Mouse (Mus musculus) brain, embryonic 14.5 days (tissue): ENCODE results near the gene Fasn. TPM values are rescaled to one million over a fixed set of nuclear protein-coding genes. Genes with fewer than 3 reads are reported as not detected.

Experiments
- DNase-seq: peaks from one replicate; pipeline ENCODE4 v3.0.0-alpha.2; 2011; ENCODE audit warnings: low read depth
- CTCF ChIP-seq: fragments of 200-500 bp; IDR thresholded peaks from 2 replicates; pipeline ENCODE4 v1.5.1; 2012; ENCODE audit warnings: inconsistent platforms, mild to moderate bottlenecking, moderate library complexity, borderline replicate concordance; ENCODE audit not compliant: insufficient read depth, insufficient read length; ENCODE audit errors: extremely low read depth
- POLR2A ChIP-seq: fragments of 200-500 bp; IDR thresholded peaks from 2 replicates; pipeline ENCODE4 v1.6.1; 2012; ENCODE audit warnings: mild to moderate bottlenecking, inconsistent platforms, borderline replicate concordance; ENCODE audit not compliant: poor library complexity, insufficient read depth, insufficient read length, severe bottlenecking; ENCODE audit errors: extremely low read depth
- polyA plus RNA-seq: library from polyadenylated mRNA; depleted of rRNA; stranded (reverse); fragments of >200 nt; gene quantifications from 2 replicates; pipeline ENCODE4 v1.2.3, GENCODE M21; 2012; rRNA removed

The Fasn gene
- polyA plus RNA-seq, 1 experiment: 471 TPM

DNA sequence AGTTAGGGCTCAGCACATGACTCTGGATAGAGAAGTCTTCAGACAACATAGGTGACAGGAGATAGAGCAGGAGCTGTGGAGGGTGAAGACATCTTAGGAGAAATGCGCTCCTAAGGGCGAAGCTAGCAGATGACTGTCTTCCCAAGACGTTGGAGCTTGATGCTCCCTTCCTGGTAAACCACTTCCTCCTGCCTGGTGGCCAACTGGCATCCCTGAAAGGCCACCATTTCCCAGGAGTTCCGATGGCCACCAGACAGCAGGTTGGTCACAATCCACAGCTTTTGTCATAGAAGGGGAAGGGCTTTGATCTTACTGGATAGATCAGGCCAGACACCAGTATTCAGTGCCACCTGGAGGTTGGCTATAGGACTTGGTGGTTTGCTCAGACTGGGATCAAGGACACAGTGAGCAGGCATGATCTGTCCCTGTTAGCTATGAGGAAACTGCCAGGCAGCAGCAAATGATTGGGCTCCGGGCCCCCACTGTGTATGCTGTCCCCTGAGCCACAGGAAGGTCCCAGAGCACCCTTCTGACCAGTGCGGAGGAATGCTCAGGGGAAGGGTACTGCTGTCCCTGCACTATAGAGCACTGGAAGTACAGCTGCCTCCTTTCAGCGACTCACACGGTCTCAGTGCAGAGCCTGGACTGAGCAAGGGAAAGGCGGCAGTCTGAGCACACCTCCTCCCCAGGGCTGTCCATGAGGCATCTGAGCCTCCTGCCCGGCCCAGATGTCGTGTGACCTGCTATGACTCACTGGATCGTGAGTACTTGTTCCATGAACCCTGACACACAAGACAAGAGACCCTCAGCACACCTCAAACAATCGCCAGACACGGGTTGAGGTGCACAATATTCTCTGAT lies 62.3 kb downstream of the Fasn start:
- TF ChIP-seq CTCF (no peak), POLR2A (no peak)
- no peak for DNase-seq

DNA sequence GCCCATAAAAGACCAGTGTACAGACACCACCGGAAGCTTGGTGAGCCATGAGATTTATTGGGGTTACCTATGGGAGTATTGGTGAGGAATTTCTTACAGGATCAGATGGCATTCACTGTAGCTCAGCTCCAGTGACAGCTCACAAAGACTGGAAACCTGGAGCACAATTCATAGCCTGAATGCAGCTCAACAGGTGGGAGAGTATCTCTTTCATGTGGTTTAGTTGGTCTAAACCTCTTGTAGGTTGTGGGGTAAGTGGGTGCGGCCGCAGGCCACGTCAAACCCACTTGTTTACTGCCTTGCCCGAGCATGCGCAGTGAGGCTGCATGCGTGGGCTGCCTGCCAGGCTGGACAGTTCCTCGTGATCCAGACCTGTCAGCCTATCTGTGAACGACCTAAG lies 64.1 kb downstream of the Fasn start:
- TF ChIP-seq CTCF (no peak), POLR2A (no peak)

More for the DNA sequence above, 64.1 kb downstream of the Fasn start:
- DNase-seq: no peak

Other genes with a start within 250 kb of the Fasn start
- 540 and 581 TPM in 2 replicates for gene Arhgdia, start 242.9 kb downstream of the Fasn start, polyA plus RNA-seq
- 86.8 and 89.7 TPM in 2 replicates for gene Alyref, start 226.2 kb downstream of the Fasn start, polyA plus RNA-seq
- 175 and 222 TPM in 2 replicates for gene Anapc11, start 226.1 kb downstream of the Fasn start, polyA plus RNA-seq
- 0.29 and 0.45 TPM in 2 replicates for gene Npb, start 216.1 kb downstream of the Fasn start, polyA plus RNA-seq
- gene Pcyt2, start 206.6 kb downstream of the Fasn start, polyA plus RNA-seq: 229 and 307 TPM in 2 replicates
- gene Sirt7, start 199.3 kb downstream of the Fasn start, polyA plus RNA-seq: 59.4 and 85.8 TPM in 2 replicates
- 57.4 and 57.6 TPM in 2 replicates for gene Mafg, start 190.9 kb downstream of the Fasn start, polyA plus RNA-seq
- 19.9 and 26.8 TPM in 2 replicates for gene Pycr1, start 180.8 kb downstream of the Fasn start, polyA plus RNA-seq
- 0.35 and 0.51 TPM in 2 replicates for gene Myadml2, start 176.4 kb downstream of the Fasn start, polyA plus RNA-seq
- gene Notum, start 163.4 kb downstream of the Fasn start, polyA plus RNA-seq: 1.7 and 2.7 TPM in 2 replicates
- gene Aspscr1, start 151.6 kb downstream of the Fasn start, polyA plus RNA-seq: 83.0 and 90.3 TPM in 2 replicates
- 59.7 and 89.6 TPM in 2 replicates for gene Cenpx, start 110.8 kb downstream of the Fasn start, polyA plus RNA-seq
- gene Lrrc45, start 110.6 kb downstream of the Fasn start, polyA plus RNA-seq: 97.6 and 128 TPM in 2 replicates
- 425 and 438 TPM in 2 replicates for gene Rac3, start 103.1 kb downstream of the Fasn start, polyA plus RNA-seq
- 8.6 and 11.8 TPM in 2 replicates for gene Dcxr, start 97.3 kb downstream of the Fasn start, polyA plus RNA-seq
- 0.53 and 0.66 TPM in 2 replicates for gene Cbr2, start 92.4 kb downstream of the Fasn start, polyA plus RNA-seq
- 0.76 and 1.9 TPM in 2 replicates for gene Hmga1b, start 61.8 kb downstream of the Fasn start, polyA plus RNA-seq
- 117 and 119 TPM in 2 replicates for gene Rfng, start 40.3 kb downstream of the Fasn start, polyA plus RNA-seq
- 277 and 337 TPM in 2 replicates for gene Gps1, start 40.3 kb downstream of the Fasn start, polyA plus RNA-seq
- gene Dus1l, start 28.1 kb downstream of the Fasn start, polyA plus RNA-seq: 38.9 and 43.9 TPM in 2 replicates
- 5.6 and 7.2 TPM in 2 replicates for gene Ccdc57, start 108.3 kb upstream of the Fasn start, polyA plus RNA-seq
- 9.4 and 10.9 TPM in 2 replicates for gene Slc16a3, start 123.9 kb upstream of the Fasn start, polyA plus RNA-seq
- 187 and 202 TPM in 2 replicates for gene Csnk1d, start 166.8 kb upstream of the Fasn start, polyA plus RNA-seq
- 0.08 TPM in 1 of 2 replicates, not detected in the other for gene Cd7, start 214.9 kb upstream of the Fasn start, polyA plus RNA-seq
- gene Sectm1b, start 239.0 kb upstream of the Fasn start, polyA plus RNA-seq: not detected in 2 replicates